8 mouse cellular contexts compared by ENCODE assay signal in genomic region chr8:115766218-115766898, GRCm38 (mm10). TPM values are rescaled to one million over a fixed set of nuclear protein-coding genes. Genes with fewer than 3 reads are reported as not detected.
DNase-seq lines count a peak whose midpoint lies in the region; ATAC-seq lines count a peak whose summit lies in the region.

No protein-coding gene starts in this region.

- no peak overlapping the region for H3K4me2 ChIP-seq in embryonic facial prominence, embryonic 15.5 days (replicated peaks)
- H3K4me2 ChIP-seq in heart, embryonic 15.5 days = no peak overlapping the region
- H3K4me2 ChIP-seq in neural tube, embryonic 11.5 days (ENCODE audit: low read depth) = no peak overlapping the region

- peaks cover 9% of the 10 kb centered on the region for H3K4me1 ChIP-seq in embryonic facial prominence, embryonic 15.5 days
- H3K4me1 ChIP-seq in heart, embryonic 15.5 days (replicated peaks) = peaks cover 6% of the 10 kb centered on the region
- no peaks in the 10 kb centered on the region for H3K4me1 ChIP-seq in neural tube, embryonic 11.5 days (ENCODE audit: control insufficient read depth, insufficient read depth, low read length)

- no peak overlapping the region for H3K9ac ChIP-seq in embryonic facial prominence, embryonic 15.5 days
- no peak overlapping the region for H3K9ac ChIP-seq in heart, embryonic 15.5 days
- no peak overlapping the region for H3K9ac ChIP-seq in neural tube, embryonic 11.5 days (ENCODE audit: low read length)

- H3K27ac ChIP-seq in embryonic facial prominence, embryonic 15.5 days (replicated peaks) = peak overlapping the region; percentile 31
- H3K27ac ChIP-seq in heart, embryonic 15.5 days = no peak overlapping the region
- H3K27ac ChIP-seq in neural tube, embryonic 11.5 days (ENCODE audit: low read depth, low read length) = no peak overlapping the region

- peak; percentile 79 for ATAC-seq in embryonic facial prominence, embryonic 15.5 days (ENCODE audit: insufficient number of reproducible peaks, low FRiP score, low TSS enrichment, low read depth)
- peak; percentile 70; the same call in 1 of the 2 replicates for ATAC-seq in heart, embryonic 15.5 days (replicated peaks; ENCODE audit: insufficient number of reproducible peaks, insufficient read depth, low FRiP score, low read depth)
- ATAC-seq in neural tube, embryonic 11.5 days (ENCODE audit: insufficient read depth, low FRiP score, low TSS enrichment) = no peak

- 14% methylated on average over 9 of the region's 9 CpGs for WGBS in embryonic facial prominence, embryonic 15.5 days
- 17% methylated on average over 9 of the region's 9 CpGs for WGBS in heart, embryonic 15.5 days
- 11% methylated on average over 9 of the region's 9 CpGs for WGBS in neural tube, embryonic 11.5 days

- DNase-seq in cerebellum, adult 11-12 months = peak; percentile 32
- DNase-seq in cerebellum, adult 11 months = no peak
- peak; percentile 51 for DNase-seq in adipocyte (ENCODE audit: low spot score)
- peak; percentile 88 for DNase-seq in kidney, postnatal 14 days
- peak; percentile 40 for DNase-seq in neural tube, embryonic 11.5 days (ENCODE audit: low spot score)
- no peak for DNase-seq in layer of hippocampus, adult 9-10 months (ENCODE audit: low spot score)

- no peaks in the 10 kb centered on the region for H3K27me3 ChIP-seq in embryonic facial prominence, embryonic 15.5 days
- H3K27me3 ChIP-seq in heart, embryonic 15.5 days = no peaks in the 10 kb centered on the region
- H3K27me3 ChIP-seq in neural tube, embryonic 11.5 days (ENCODE audit: control insufficient read depth, insufficient read depth, low read length) = no peaks in the 10 kb centered on the region

- no peaks in the 10 kb centered on the region for H3K9me3 ChIP-seq in embryonic facial prominence, embryonic 15.5 days (replicated peaks)
- H3K9me3 ChIP-seq in heart, embryonic 15.5 days (replicated peaks) = no peaks in the 10 kb centered on the region
- H3K9me3 ChIP-seq in neural tube, embryonic 11.5 days (ENCODE audit: control insufficient read depth, low read length) = no peaks in the 10 kb centered on the region

- no peak overlapping the region for H3K4me3 ChIP-seq in embryonic facial prominence, embryonic 15.5 days (replicated peaks)
- no peak overlapping the region for H3K4me3 ChIP-seq in heart, embryonic 15.5 days
- H3K4me3 ChIP-seq in neural tube, embryonic 11.5 days (ENCODE audit: low read depth, low read length) = no peak overlapping the region

- no peaks in the 10 kb centered on the region for H3K36me3 ChIP-seq in embryonic facial prominence, embryonic 15.5 days
- H3K36me3 ChIP-seq in heart, embryonic 15.5 days = no peaks in the 10 kb centered on the region
- H3K36me3 ChIP-seq in neural tube, embryonic 11.5 days (ENCODE audit: control insufficient read depth, insufficient read depth, low read length) = no peaks in the 10 kb centered on the region

RNA-seq across cellular contexts. Expression of gene Maf, which starts 58.8 kb away (rescaled TPM):
- polyA plus RNA-seq in embryonic facial prominence, embryonic 15.5 days (2015; fragmentation: Nextera tagmentation; extraction: Ambion mirVana) = 9.4 and 10.1 TPM in 2 replicates
- polyA plus RNA-seq in heart, embryonic 15.5 days (2015; fragmentation: Nextera tagmentation; extraction: Ambion mirVana) = 3.3 and 3.9 TPM in 2 replicates
- polyA plus RNA-seq in neural tube, embryonic 11.5 days (2014; fragmentation: Nextera tagmentation; extraction: Ambion mirVana) = 4.9 and 5.5 TPM in 2 replicates

Comparison
In these comparisons a context has a peak if more than half of its experiments do, and no peak if none do; other contexts are left out.
1. DNase-seq: peak in cerebellum, adult 11-12 months (single experiment), adipocyte (single experiment), kidney, postnatal 14 days (single experiment) and neural tube, embryonic 11.5 days (single experiment); none in cerebellum, adult 11 months (single experiment) and layer of hippocampus, adult 9-10 months (single experiment).